Mouse (Mus musculus) right cerebral cortex, postnatal 14 days (tissue): Measurements from ENCODE around the gene Olfr549.

Experiments used
- DNase-seq: peaks from one replicate; pipeline ENCODE4 v3.0.0; 2022

The Olfr549 gene

DNA sequence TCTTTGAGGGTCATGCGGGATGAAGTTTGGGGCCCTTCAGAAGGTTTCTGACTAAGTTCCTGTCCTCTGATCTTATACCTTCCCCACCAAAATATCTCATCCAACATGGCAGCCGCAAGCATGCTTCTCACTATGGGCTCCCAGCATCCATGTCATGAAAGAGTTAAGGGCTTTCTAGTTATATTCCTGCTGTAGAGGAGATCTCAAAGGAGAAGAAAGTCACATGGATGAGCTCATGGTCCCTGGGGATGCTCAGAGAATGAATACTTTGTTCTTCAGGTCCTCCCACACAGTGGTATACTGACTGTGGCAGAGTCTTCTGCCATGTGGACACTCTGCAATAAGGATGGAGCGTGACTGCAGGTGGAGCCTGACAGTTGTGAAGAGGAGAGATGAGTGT is at the start of gene Olfr549:
Olfr549 (plus strand) TSS at position 301 of the 400 bp plus-strand sequence.
- no peak for DNase-seq

DNA sequence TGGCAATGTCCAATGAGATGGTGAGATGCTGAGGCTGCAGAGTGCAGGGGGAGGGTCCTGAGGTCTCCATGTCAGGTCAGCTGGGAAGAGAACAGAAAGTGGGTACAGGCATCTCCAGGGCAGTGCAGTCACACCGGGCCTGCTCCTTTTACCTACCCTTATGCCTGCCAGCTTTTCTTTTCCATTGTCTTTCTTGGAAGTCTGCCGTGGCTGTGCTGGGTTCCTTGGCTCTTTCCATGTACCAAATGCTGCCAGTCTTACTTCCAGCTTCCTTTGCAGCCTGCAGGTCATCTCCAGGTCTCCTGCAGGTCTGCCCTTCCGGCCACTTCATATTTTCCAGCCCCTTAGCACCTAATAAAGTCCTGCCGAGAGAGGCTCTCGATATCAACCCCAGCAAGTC is 47.7 kb upstream of the Olfr549 start:
- no peak for DNase-seq

DNA sequence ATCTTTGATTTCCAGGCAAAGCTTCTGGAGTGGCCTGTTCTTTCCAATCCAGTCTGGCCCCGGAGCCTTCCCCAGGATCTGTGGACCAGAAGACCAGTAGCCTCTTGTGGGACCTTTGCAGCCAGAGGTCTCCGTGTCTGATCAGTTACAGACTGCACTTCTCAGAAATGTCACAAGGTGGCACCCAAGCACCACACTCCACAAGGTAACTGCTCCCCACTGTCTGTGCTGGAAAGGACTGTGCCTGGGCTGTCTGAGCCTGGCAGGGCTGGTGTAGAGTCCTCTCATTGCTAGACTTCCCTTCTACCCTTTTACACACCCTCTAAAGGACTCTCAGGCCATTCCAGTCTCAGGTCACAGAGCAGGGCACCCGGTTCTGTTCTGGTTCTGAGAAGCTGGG is 42.8 kb upstream of the Olfr549 start:
- peak; percentile 72 for DNase-seq

DNA sequence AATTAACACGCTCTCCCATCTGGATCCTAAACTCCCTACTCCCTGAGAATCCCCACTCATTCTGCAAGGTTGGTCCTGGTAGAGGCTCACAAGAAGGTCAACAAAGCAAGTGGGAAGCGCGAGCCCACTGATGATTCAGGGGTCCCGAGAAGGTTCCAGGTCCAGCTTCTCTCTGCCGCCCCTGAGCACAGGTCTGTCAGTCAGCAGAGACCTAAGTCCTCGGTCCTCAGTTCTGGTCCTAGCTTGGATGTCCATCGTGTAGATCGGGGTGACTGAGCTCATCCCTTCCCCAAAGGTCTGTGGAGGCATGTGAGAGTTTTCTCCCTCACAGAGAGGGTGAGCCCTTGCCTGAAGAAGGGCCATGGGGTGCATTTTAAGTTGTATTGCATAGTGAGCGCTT is 41.6 kb upstream of the Olfr549 start:
- DNase-seq: no peak

DNA sequence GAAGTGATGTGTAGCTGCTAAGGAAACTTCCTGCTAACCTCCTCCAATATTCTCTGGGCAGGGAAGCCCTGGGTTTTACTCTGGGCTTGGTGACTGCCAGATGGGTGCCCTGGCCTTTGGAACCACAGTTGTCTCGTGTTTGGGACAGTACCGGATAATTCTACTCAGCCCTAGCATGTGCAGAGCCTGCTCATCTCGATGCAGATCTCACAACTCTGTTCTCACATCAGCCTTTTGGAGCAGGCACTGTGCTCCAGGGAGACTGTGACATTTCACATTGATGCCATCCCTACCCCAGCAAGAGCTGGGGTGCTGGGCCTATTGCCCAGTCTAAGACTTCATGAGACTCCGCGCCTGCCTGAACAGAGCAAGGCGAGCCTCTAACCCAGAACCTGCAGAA is 41.0 kb upstream of the Olfr549 start:
- no peak for DNase-seq

DNA sequence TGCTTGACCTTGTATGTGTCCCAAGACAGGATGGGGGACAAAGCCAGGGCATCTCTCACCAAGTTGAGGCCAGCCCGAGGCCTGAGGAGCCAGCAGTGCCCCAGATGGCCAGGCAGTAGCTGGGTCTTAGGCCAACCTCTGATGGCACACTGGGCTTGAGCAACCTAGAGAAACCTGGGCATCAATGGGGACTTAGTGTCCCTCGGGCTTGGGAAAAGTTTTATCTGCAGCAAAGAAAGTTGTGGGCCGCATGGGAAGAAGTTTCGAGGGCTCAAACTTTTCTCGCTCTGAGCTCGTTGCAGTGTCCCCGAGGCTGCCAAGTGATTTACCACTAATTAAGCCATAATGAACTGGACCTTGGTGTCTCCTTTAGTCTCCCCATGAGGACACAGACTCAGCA is 39.9 kb upstream of the Olfr549 start:
- no peak for DNase-seq

DNA sequence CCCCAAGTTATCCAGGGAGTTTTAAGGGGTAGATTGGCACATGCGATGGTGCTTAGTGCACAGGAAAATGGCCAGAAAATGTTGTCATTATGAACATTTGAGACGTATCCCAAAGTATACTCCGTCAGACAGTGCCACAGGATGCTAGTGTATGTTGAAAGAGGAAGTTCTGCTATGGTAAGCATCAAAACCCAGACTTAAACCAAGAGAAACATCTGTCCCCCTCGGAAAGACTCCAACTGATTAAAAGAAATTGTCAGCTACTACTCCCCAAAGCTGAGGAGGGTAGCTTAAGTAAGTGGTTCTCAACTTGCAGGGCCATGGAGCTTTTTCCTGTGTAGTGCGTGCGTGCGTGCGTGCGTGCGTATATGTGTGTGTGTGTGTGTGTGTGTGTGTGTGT is 37.7 kb upstream of the Olfr549 start:
- no peak for DNase-seq

DNA sequence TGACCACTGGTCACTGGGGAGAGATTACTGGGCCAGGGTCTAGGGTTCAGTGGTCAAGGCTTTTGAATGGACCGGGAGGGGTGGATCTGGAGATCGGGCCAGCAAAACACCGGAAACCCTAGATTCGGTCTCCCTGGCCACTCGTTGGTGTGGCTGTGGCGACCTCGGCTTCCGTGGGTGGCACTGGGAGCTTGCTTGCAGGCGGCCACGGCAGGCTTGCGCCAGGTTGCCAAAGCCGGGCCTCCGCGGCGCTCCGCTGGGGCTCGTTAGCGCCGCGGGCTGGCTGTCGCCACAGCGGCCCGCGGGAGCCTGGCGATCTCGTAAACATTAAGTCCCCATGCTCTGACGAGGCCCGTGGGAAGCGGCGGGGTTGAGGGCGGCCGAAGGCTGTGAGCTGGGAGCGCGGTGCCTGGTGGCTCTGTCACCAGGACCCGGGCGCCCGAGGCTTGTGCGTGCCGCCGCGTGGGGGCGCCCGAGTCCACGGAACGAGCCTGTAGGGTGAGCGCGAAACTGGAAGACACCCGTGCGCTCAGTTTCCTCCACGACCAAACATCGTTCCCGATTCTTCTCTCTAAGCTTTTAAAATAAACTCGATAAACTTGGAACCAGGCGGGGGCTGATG is 36.7 kb upstream of the Olfr549 start:
- DNase-seq: peak; percentile 95

DNA sequence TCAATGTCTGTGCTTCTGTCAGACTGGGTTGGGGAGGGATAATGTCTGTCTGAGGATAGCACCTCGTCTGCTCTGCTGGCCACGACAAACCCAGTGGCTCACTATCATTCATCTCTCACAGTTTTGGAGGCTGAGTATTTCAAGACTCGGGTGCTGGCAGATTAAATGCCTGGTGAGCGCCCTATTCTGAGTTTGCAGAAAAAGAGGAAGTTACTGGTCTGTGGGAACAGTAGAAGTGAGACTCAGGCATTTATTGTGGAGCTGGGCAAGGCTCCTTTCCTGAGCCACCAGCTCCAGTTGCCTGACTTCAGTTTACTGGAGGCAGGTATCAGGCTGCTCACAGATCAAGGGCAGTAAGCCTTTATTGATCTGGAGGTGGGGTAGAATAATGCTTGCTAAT is 35.5 kb upstream of the Olfr549 start:
- DNase-seq: no peak

DNA sequence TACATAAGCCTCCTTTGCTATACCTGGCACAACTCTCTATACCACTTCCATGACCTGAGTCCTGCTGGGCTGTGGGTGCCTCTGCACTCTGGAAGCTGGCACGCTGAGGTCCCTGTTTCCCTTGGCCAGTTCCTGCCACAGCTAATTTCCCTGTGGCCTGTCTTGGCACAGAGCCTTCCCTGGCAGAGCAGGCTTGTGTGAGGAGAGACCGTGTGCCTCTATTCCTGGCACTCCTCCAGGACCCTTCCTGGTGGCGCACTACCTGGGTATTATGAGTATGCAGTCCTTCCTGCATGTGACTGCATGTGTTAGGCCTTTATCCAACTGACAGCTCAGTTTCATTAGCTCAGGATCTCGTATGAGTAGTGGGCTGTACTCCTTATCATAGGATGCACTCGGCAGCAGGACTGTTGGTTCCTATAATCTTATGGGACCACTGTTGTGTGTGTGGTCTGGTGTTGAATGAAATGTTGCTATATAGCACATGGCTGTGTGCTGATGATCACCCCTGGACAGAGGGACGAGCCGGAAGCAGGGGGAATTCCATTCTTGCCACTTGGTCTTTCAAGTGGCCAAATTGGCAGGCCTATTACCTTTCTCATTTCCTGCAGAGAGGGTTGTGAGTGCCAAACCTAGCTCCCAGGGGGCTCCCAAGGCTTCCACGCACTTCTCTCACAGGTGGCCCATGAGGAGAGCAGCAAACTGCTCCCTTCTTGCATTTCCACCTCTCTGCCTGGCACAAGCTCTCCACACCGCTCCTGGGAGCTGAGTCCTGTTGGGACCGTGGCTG is 33.2 kb upstream of the Olfr549 start:
- DNase-seq: no peak

DNA sequence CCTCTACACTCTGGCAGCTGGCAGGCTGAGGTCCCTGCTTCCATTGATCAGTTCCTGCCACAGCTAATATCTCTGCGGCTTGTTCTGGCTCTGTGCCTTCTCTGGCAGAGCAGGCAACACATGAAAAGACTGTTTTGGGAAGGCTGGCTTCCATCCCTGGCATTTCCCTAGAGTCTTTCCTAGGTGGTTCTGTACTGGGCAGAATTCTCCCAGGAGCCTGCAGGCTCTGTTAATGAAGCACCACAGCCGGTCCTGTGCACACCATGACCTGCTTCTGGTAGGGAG is 32.7 kb upstream of the Olfr549 start:
- no peak for DNase-seq

DNA sequence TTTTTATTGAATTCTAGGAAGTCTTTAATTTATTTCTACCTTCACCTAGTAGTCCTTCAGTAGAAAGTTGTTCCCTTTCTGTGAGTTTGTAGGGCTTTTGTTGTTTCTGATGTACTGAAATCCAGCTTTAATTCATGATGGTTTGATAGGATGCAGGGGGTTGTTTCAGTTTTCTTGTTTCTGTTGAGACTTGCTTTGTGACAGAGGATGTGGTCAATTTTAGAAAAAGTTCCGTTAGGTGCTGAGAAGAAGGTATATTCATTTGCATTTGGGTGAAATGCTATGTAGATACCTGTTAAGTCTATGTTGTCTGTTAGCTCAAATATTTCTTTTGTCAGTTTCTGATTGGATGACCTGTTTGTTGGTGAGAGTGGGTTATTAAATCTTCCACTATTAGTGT is 20.6 kb upstream of the Olfr549 start:
- no peak for DNase-seq

DNA sequence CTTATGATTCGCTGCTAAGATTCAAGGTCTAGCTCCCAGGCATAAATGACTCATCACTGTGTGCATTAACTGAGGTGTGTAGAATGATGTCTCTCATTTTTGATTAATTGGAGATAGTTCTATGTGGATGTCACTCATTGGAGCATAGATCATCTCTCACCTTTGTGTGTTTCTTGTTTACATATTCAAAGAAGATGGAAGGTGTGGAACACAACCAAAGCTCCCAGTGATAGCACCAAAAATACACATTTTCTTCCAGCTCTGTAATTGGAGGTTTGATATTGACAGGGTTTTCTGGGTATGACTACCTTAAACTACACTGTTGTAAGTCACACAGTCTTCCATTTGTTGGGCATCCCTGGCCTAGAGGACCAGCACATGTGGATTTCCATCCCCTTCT is 15.2 kb upstream of the Olfr549 start, which contains the start of gene Olfr547:
Olfr547 (plus strand) TSS at position 301 of the 400 bp plus-strand sequence.
- DNase-seq: no peak

DNA sequence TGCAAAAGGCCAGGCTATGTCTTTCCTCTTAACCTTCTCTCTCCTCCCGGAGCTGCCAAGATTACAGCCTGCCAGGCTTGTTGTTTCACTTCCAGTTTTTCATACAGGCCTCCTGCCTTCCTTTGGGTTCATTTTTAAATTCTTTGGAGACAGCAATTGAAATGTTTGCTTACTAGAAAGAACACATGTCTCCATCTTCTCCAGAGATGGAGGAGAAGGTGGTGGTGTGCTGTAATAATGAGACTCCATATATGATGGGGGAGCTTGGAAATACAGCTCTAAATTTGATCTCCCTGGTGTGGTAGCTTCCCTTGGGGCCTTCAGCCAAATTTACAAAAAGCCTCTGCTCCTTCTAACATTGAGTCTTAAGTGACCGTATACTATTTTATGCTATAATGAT is 9.1 kb upstream of the Olfr549 start, which contains the start of gene Olfr548-ps1:
Olfr548-ps1 (plus strand) TSS at position 301 of the 400 bp plus-strand sequence.
- no peak for DNase-seq

DNA sequence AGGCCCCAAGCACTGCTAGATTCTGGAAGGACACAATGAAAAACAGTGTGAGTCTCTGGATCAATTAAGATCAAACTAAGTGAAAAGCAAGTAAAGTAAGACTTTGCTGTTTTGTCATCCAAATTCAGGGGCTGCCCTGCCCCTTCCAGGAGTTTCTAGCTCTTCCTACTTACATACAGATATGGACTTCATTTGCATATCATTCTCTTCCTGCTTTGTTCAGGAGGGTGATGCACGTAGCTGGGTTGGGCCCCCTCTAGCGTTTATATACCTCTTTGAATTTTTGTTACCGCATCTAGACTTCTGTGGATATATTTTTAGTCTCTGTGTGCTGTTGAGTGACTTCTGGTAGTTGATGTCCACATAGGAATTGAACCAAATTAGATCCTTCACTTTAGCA is 8.4 kb upstream of the Olfr549 start:
- DNase-seq: no peak

DNA sequence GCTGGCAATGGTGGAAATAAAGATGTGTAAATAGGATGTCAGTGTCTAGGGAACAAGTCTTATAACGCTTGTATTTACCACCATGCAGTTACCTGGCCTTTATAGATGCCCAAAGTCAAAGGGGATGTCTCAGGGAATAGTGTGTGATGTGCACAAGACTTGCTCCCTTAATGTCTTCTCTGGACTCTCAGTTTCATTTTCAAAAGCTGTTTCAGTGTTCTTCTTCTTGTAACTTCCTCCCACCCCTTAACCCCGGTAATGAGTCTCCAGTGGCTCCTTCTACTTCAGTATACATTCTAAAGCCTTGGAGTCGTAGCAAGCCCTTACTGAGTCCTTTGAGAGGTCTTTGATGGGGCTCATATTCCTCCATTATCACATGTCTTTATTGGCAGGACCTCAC is 3.6 kb downstream of the Olfr549 start:
- DNase-seq: no peak

DNA sequence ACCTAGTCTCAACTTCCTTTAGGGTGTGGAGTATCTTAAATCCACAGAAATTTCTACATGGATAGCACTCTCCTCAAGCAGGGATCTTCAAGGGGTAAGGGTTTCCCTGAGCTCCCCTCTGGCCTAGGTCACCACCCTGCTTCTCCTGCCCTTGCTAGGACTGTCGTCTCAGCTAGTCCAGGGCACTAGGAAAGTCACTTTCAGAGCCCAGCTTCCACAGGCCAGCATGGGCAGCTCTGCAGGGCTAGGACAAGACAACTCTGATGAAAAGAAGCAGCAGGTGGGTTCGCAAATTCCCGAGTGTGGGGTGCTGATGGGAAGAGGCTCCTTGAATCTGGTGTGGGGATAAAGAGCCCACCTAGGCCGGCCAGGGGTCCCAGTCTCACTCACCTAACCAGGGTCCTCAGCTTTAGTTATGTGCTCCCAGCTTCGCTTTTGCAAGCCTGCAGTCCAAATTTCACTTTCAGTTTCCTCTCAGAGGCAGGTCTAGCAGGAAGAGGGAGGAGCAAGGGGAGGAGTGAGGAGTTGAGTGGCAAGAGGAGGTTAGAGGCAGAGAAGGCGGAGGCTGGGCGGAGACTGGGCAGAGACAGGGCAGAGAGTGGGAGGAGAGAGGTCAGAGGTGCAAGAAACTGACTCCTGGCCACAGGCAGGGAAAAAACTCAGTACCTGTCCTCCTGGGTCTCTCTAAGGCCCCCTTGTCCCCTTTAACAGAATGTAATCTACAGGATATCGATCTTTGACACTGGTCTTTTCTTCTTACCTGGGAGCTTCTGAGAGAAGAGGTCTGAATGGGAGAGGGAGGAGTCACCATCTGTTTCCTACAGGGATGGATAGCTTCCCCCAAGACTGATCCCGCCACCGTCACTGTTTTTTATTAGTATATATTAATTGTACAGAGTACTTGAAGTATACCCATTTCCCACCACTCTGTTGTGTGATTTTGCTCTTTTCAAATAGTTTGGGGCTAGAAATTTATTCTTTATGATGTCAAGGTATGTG is 15.6 kb downstream of the Olfr549 start, which contains the start of gene Trim21:
Trim21 (minus strand) TSS at position 488 of the 999 bp plus-strand sequence.
- peak; percentile 27 for DNase-seq

DNA sequence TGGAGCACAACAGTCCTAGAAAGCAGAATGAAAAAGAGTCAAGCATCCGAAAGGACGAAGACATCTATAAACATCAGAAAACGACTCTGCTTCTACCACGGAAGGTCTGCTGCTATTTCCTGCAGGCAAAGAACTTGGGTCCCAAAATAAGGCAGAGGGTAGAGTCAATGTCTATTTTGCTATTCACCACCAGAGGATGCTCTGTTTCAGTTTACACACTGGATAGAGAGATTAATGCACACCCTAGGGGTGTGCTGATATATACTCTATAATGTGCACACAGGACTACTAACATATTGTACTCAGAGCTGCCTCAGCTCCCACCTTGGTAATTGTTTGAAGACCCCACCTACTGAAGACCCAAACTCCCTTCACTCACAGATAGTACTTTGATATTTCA is 16.5 kb downstream of the Olfr549 start:
- DNase-seq: no peak

DNA sequence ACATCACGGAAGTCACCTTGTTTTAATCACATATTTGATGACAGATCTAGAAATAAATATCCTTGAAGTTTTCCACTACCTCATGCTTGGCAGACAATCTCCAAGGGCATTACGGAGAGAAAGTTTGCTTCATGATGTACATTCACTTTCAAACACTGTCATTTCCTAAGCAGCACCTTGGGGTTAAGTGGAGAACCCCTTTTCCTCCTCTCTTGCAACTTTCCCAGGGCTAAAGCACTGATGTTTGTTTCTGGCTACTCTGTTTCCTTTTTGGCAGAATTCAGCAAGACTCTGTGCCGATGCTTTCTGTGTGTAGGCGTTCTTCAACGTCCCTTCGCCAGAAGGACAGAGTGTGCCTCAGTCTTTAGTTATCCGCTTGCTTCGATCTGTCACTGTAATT is 21.5 kb downstream of the Olfr549 start, which contains the start of gene Olfr550:
Olfr550 (plus strand) TSS at position 301 of the 400 bp plus-strand sequence.
- DNase-seq: no peak

DNA sequence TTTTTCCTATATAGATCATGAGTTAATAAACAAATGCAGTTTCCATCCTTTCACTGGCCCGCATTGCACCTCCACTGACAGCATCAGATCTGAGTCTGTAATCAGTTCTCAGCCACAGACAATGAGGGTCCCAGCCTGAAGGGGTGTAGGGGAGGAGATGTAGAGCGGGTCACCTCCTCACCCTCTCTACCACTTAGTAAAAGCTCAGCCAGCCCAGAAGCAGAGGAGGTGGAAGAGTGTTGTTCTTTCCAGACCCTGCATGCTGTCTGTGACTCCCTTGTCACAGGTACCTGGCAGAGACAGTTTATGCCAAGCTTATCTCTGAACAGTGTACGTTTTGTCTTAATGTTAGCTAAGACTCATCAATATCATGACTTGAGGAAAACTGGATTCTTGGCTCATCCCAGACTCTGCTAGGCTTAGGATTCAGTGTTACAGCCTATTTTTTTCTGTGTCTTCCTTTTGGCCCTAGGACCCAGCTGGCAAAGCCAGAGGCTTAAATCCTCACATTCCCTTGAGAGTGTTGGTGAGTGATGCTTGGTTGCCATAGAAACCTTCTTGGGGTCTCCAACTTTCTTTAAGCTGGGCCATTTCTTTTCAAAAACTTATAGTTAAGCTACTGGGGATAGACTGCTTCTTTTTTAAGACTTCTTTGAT is 23.6 kb downstream of the Olfr549 start:
- DNase-seq: no peak

DNA sequence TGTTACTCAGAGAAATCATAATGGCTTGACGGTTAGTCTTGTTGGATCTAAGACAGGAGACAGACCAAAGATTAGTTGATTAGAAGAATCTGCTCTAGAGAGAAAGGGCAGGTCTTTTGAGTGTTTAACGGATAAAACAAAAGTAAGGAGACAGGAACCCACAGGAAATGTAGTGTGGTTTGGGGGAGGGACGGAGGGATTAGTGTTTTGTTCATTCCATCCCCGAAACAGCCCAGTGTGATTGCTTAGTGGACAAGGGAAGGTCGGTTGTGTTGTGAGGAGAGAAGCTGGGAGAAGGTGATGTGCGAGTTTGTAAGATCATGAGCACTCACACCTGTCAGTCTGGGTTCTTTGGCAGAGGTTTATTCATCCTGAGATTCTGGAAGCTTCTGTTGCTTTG is 26.3 kb downstream of the Olfr549 start:
- DNase-seq: no peak

DNA sequence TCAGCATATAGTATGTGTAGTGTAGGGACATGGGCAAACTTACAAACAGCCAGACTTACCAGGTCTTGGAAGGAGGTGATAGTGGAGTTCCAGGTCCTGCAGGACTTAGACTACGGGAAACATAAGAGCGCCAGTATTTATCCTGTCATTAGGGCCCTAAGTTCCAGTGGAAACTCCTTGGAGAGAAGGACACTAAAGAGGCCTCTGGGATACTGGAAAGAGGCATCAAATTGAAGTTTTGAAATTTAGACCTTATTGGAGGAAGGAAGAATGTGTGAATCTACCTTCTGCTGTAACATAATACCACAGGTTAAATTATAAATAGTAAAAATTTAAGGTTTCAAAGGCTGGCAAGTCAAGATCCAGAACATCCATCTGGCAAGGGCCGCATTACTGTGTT is 42.1 kb downstream of the Olfr549 start, which contains the start of gene Olfr551:
Olfr551 (minus strand) TSS at position 101 of the 400 bp plus-strand sequence.
- no peak for DNase-seq
